Mouse (Mus musculus) right cerebral cortex, postnatal 36 days (tissue): ENCODE results near the gene Thegl.
A peak's percentile ranks its signal among the peaks of the same experiment; 100 is the strongest.

Source experiments
- DNase-seq, 2 experiments: peaks; one replicate each; pipeline ENCODE4 v3.0.0; 2022; ENCODE audit warnings: low spot score in 2 of 2, mixed read lengths in 1 of 2

The Thegl gene

GRCm38 (mm10) chr5:77044362-77044761 is 28.5 kb downstream of the Thegl start:
- no peak for DNase-seq

DNA sequence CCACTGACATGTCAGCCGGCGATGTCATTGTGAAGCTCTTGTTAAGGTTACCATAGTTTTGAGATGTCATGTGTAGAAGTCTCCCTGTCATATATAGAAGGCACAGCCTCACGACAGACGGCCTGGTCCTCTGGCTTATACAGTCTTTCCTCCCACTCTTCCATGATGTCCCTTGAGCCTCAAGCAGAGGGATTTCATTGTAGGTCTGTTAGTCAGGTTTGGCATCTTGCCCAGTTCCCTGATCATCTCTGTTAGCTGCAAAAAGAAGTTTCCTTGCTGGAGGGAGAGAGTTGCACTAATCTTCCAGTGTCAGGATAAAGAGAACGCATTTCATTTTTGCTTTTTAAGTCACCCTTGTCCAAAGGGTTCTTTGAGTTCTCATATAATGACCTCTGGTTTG is 36.8 kb downstream of the Thegl start:
- DNase-seq, result no peak

GRCm38 (mm10) chr5:77056881-77057440 is 41.1 kb downstream of the Thegl start:
- peak in 1 of 2 experiments; percentile 24 for DNase-seq

- no peak for DNase-seq
Measured at GRCm38 (mm10) chr5:77060363-77060762, 44.5 kb downstream of the Thegl start.

GRCm38 (mm10) chr5:77061372-77062038 is 45.7 kb downstream of the Thegl start:
- DNase-seq, result peak in 1 of 2 experiments; percentile 20

GRCm38 (mm10) chr5:77067321-77067720 is 51.5 kb downstream of the Thegl start:
- no peak for DNase-seq

- DNase-seq, result no peak
Measured at GRCm38 (mm10) chr5:77070987-77071386, 55.2 kb downstream of the Thegl start.

- DNase-seq, result no peak
Measured at GRCm38 (mm10) chr5:77071626-77072025, 55.8 kb downstream of the Thegl start.

DNA sequence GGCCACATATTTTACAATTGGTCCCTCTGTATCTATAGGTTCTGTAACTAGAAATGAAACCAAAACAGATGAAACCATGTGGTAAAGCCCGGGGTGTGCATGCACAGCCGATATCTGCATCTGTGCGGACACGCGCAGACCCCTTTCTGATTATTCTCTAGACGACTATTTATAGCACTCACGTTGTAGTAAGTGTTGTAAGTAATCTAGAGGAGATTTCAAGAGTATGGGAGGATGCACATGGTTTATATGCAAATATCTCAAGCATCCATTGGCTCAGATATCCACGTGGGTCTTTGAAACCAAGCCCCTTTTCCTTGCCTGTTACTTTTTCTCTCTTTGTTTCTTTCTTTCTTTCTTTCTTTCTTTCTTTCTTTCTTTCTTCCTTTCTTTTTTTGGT is 58.0 kb downstream of the Thegl start:
- no peak for DNase-seq

- DNase-seq, result peak; percentile 38 to 68
Measured at GRCm38 (mm10) chr5:77074914-77075313, 59.1 kb downstream of the Thegl start.

DNA sequence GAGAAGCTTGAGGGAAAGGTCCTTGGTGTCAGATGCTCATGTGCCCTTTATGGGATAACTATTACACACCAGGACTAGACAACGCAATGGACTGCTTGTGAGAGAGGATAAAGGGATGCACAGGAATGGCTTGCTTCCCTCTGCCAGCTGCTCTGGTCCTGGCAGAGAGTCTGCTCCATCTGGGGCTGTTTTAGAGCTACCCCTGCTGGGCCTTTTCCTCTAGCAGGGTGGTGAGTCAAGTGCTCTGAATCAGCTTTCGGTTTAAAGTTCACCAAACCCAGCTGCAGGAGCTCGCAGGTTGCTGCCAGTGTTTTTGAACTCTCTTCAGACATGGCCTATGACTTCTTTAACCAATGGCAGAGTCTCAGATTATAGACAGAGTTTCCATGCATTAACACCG is 60.1 kb downstream of the Thegl start:
- no peak for DNase-seq

GRCm38 (mm10) chr5:77080761-77081160 is 64.9 kb downstream of the Thegl start:
- no peak for DNase-seq

DNA sequence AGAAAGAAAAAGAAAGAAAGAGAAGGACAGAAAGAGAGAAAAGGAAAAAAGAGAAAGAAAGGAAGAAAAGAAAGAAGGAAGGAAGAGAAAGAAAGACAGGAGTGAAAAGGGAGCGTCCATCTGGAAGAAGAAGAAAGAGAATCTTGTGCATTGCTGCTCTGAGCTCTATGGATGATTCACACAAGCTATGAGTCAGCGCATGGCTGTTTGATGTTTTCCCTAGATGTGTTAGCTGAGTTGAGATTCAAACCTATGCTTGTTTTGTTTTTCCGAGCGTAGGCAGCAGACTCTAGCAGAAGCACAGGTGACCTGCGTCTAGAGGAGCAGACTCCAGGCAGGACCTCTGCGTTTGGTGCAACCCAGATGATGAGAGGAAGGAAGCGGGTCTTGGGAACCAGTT is 66.9 kb downstream of the Thegl start:
- peak in 1 of 2 experiments; percentile 35 for DNase-seq

DNA sequence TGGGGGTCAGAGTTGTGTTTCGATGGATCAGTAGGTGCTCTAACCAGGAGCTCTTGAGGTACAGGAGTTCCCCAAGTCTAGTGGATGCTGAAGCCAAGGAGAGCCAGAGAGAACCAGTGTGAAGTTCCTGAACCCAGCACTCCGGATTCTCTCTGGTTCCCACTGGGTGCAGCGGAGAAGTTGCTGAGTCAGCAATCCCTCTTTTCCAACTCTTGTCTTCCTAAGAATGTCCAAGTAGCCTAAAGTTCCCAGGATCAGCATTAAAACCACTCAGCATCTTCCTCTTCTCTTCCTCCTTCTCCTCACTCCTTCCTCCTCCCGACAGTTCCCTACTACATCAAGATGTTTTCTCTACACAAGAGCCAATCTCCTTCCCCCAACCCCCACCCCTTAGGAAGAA is 68.6 kb downstream of the Thegl start:
- no peak for DNase-seq

- DNase-seq, result no peak
Measured at GRCm38 (mm10) chr5:77085753-77086450, 70.1 kb downstream of the Thegl start.

DNA sequence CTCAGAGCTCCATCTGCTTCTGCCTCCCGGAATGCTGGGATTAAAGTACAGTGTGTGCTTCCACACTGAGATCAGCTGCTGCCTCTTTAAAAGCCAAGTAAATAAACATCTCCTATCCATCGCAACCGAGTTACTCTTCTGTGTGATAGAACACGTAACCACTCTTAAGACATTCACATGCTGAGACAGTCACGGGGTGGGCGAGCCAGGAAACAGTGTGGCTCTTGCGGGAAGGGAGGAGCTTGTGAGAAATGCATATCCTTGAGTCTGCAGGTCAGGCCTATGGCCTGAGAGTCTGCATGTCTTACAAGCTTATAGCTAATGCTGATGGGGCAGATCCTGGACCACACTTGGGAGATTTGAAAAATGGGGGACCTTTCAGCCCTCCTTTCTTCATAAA is 70.7 kb downstream of the Thegl start:
- DNase-seq, result no peak

DNA sequence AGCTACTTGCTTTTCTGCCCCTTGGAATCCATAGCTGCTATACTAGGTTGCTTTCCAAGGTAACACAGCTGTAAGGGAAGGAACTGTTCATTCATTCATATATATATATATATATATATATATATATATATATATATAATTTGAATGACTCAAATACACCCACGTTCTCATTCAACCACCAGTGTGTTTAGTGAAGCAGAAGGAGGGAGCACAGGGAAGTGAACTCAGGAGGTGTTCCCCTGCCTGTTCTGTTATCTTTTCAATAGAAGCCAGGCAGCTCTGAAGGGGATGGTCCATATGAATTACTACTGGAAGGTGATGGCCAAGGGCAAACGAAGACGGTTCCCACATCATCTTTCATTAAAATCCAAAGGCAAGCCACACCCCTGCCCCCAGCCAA is 71.3 kb downstream of the Thegl start:
- peak in 1 of 2 experiments; percentile 11 for DNase-seq

GRCm38 (mm10) chr5:77089294-77089693 is 73.5 kb downstream of the Thegl start:
- no peak for DNase-seq

GRCm38 (mm10) chr5:77089901-77090300 is 74.1 kb downstream of the Thegl start:
- no peak for DNase-seq

DNA sequence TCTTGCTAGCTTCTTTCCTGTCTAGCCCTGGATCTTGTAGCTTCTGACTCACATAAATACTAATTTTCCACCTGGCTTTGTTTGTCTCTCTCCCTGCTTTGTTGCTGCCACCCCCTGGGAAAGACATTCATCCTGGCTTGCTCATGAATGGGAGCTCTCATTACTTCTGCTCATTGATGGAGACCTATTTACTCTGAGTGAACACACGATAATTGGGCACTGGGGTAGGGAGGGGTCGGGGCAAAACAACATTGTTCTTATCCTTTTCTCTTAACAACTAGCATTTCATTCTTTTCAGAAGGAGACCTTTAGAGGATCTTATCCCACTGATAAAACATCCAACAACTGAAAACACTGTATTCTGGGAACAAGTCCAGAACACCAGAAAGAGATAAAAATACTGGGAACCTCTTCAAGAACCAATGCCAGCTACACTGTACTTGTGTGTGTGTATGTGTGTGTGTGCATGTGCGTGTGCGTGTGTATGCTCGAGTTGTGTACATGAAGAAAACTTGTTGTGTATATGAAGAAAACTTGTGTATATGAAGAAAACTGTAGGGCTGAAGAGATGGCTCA is 74.8 kb downstream of the Thegl start:
- DNase-seq, result no peak

GRCm38 (mm10) chr5:77091923-77092322 is 76.1 kb downstream of the Thegl start:
- no peak for DNase-seq

DNA sequence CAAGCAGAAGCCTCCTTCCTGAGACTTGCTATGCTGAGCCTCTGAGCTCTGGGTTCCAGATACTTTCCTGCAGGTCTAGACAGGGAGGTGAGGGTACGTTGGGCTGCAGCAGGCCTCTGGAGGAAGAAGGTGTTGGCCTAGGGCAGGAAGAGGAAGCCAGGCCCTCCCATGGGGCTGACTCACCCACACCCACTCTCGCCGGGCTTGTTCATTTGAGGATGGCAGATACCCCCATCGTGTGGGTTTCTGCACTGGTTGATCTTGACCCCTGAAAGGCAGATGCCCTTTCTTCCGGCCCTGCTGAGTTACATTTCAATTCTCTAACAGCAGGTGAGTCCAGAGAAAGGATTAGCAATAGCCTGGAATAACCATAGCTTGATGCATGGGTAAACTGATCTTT is 76.7 kb downstream of the Thegl start:
- DNase-seq, result no peak

DNA sequence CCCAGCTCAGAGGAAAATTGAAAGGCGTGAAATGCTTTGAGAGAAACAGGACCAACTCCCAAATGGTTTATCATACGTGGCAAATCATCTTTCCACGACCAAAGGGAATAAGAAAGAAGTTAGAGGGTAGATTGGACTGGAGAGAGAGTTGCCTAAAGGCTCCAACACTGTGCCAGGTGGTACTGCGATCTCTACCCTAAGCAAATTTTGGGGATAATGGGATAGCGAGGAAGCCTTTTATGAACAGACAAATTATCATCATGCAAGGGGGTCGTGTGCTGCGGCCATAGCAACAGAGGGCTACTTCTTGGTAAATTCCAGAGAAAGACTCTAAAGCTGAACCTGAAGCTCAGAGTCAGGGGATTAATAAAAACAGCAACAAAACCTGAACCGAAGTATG is 78.1 kb downstream of the Thegl start:
- DNase-seq, result no peak
